Mouse (Mus musculus): ENCODE data around the gene Tet2.

Gene Tet2

GRCm38 (mm10) chr3:133526119-133526723 lies 18.7 kb downstream of the Tet2 start:
- in situ Hi-C loops (cut with MboI; ENCODE audit: unreplicated experiment in 2 of 2), result loop anchor here (25.0 kb wide), 3 partner anchors 439 to 1686 kb away; partner anchors contain the start of genes Cenpe (in 2 of the 2), Gstcd (in 2 of the 2) and Ints12 (in 2 of the 2)

- in situ Hi-C loops (cut with MboI; ENCODE audit: unreplicated experiment in 2 of 2), result loop anchor here (25.0 kb wide), 3 partner anchors 438 to 1687 kb away; partner anchors contain the start of genes Cenpe (in 2 of the 2), Gstcd (in 2 of the 2) and Ints12 (in 2 of the 2)
Observed at GRCm38 (mm10) chr3:133525578-133525977, 19.4 kb downstream of the Tet2 start.

- in situ Hi-C loops (cut with MboI; ENCODE audit: unreplicated experiment in 2 of 2), result loop anchor here (25.0 kb wide), 3 partner anchors 437 to 1688 kb away; partner anchors contain the start of genes Cenpe (in 2 of the 2), Gstcd (in 2 of the 2) and Ints12 (in 2 of the 2)
Observed at GRCm38 (mm10) chr3:133524341-133525050, 20.4 kb downstream of the Tet2 start.

GRCm38 (mm10) chr3:133523191-133523590 lies 21.7 kb downstream of the Tet2 start:
- in situ Hi-C loops (cut with MboI; ENCODE audit: unreplicated experiment in 2 of 2), result no loop called here

GRCm38 (mm10) chr3:133522289-133522688 lies 22.6 kb downstream of the Tet2 start:
- in situ Hi-C loops (cut with MboI; ENCODE audit: unreplicated experiment in 2 of 2), result no loop called here

- in situ Hi-C loops (cut with MboI; ENCODE audit: unreplicated experiment in 2 of 2), result no loop called here
Observed at GRCm38 (mm10) chr3:133518801-133519200, 26.1 kb downstream of the Tet2 start.

- in situ Hi-C loops (cut with MboI; ENCODE audit: unreplicated experiment in 2 of 2), result no loop called here
Observed at GRCm38 (mm10) chr3:133518116-133518515, 26.8 kb downstream of the Tet2 start.

GRCm38 (mm10) chr3:133517406-133517805 lies 27.5 kb downstream of the Tet2 start:
- in situ Hi-C loops (cut with MboI; ENCODE audit: unreplicated experiment in 2 of 2), result no loop called here

GRCm38 (mm10) chr3:133516137-133516536 lies 28.8 kb downstream of the Tet2 start:
- in situ Hi-C loops (cut with MboI; ENCODE audit: unreplicated experiment in 2 of 2), result no loop called here

GRCm38 (mm10) chr3:133515204-133515969 lies 29.6 kb downstream of the Tet2 start:
- in situ Hi-C loops (cut with MboI; ENCODE audit: unreplicated experiment in 2 of 2), result no loop called here

- in situ Hi-C loops (cut with MboI; ENCODE audit: unreplicated experiment in 2 of 2), result no loop called here
Observed at GRCm38 (mm10) chr3:133514290-133514689, 30.6 kb downstream of the Tet2 start.

- in situ Hi-C loops (cut with MboI; ENCODE audit: unreplicated experiment in 2 of 2), result no loop called here
Observed at GRCm38 (mm10) chr3:133513475-133513874, 31.5 kb downstream of the Tet2 start.

GRCm38 (mm10) chr3:133510368-133510767 lies 34.6 kb downstream of the Tet2 start:
- in situ Hi-C loops (cut with MboI; ENCODE audit: unreplicated experiment in 2 of 2), result no loop called here

GRCm38 (mm10) chr3:133509796-133510195 lies 35.1 kb downstream of the Tet2 start:
- in situ Hi-C loops (cut with MboI; ENCODE audit: unreplicated experiment in 2 of 2), result no loop called here

- in situ Hi-C loops (cut with MboI; ENCODE audit: unreplicated experiment in 2 of 2), result no loop called here
Observed at GRCm38 (mm10) chr3:133508881-133509280, 36.1 kb downstream of the Tet2 start.

- in situ Hi-C loops (cut with MboI; ENCODE audit: unreplicated experiment in 2 of 2), result no loop called here
Observed at GRCm38 (mm10) chr3:133506289-133506954, 38.5 kb downstream of the Tet2 start.

- in situ Hi-C loops (cut with MboI; ENCODE audit: unreplicated experiment in 2 of 2), result loop anchor here in 1 of 2 experiments (25.0 kb wide), 1 partner anchor 760 kb away; no protein-coding TSS in a partner anchor
Observed at GRCm38 (mm10) chr3:133496953-133497352, 48.0 kb downstream of the Tet2 start.

- in situ Hi-C loops (cut with MboI; ENCODE audit: unreplicated experiment in 2 of 2), result loop anchor here in 1 of 2 experiments (25.0 kb wide), 1 partner anchor 754 kb away; no protein-coding TSS in a partner anchor
Observed at GRCm38 (mm10) chr3:133491370-133491769, 53.6 kb downstream of the Tet2 start.

- in situ Hi-C loops (cut with MboI; ENCODE audit: unreplicated experiment in 2 of 2), result loop anchor here in 1 of 2 experiments (25.0 kb wide), 1 partner anchor 751 kb away; no protein-coding TSS in a partner anchor
Observed at GRCm38 (mm10) chr3:133488022-133488725, 56.8 kb downstream of the Tet2 start.
